Mouse (Mus musculus): ENCODE results near the gene Rhbdd3.

DNA sequence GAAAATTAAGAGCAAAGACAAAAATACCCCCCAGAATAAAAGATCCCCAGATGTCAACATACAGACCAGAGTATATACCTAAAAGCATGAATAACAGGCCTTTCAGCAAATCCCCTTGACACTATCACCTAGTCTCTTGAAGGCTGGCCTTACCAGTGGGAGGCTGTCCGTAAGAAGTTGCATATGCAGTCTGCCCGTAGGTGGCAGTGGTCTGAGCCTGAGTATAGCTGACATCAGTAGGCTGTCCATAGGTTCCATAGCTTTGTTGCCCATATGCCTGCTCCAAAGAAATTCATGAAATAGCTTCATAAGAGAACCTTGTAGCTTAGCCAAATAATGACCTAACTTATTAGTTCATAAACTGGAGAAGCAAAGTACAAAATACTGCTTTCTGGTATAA lies 7.0 kb upstream of the Rhbdd3 start:
- TF ChIP-seq POLR2A (IDR thresholded peaks at IDR 0.05; ENCODE audit: control insufficient read depth, low read depth, low read length) (no peak), CTCF (IDR thresholded peaks at IDR 0.05; ENCODE audit: control insufficient read depth, insufficient read depth, insufficient replicate concordance, low read depth, low read length) (no peak)

Measured in testis, adult 2 months (tissue).